Mouse (Mus musculus) C2C12 (cell line): ENCODE measurements at regions not wholly inside any gene's neighbourhood (a gene's known extent, or its start where the extent isn't known, plus 50 kb on each side); places are given as distances from the start of the nearest gene placed in this dataset.

Source experiments
- H3K27me3 ChIP-seq: one replicate; pipeline ENCODE4 v1.6.1; 2011; ENCODE audit not compliant: control insufficient read depth, insufficient read depth, insufficient read length
- H3K36me3 ChIP-seq: one replicate; pipeline ENCODE4 v1.6.1; 2011; ENCODE audit not compliant: control insufficient read depth, insufficient read depth
- H3K4me3 ChIP-seq: one replicate; pipeline ENCODE4 v1.5.1; 2011; ENCODE audit warnings: mild to moderate bottlenecking, control low read depth; ENCODE audit not compliant: poor library complexity, insufficient read depth, severe bottlenecking
- H3K79me2 ChIP-seq: one replicate; pipeline ENCODE4 v1.6.1; 2011; ENCODE audit not compliant: control insufficient read depth, insufficient read depth
- H3K79me3 ChIP-seq: one replicate; pipeline ENCODE4 v1.6.1; 2011; ENCODE audit warnings: low read depth, control low read depth
- H3ac ChIP-seq: one replicate; pipeline ENCODE3; 2011; ENCODE audit warnings: low read depth; ENCODE audit not compliant: control insufficient read depth, insufficient read length
- CEBPB ChIP-seq: IDR thresholded peaks from one replicate; pipeline ENCODE4 v1.6.1; 2011; ENCODE audit warnings: low read depth, mild to moderate bottlenecking, control low read depth, moderate library complexity
- CTCF ChIP-seq: IDR thresholded peaks from one replicate; pipeline ENCODE4 v1.5.1; 2011; ENCODE audit not compliant: control insufficient read depth, insufficient read depth, insufficient read length
- FOSL1 ChIP-seq: IDR thresholded peaks from one replicate; pipeline ENCODE4 v1.8.0; 2011; ENCODE audit warnings: mild to moderate bottlenecking, low read length; ENCODE audit not compliant: poor library complexity, insufficient read depth, severe bottlenecking
- MAX ChIP-seq: IDR thresholded peaks from one replicate; pipeline ENCODE4 v1.6.1; 2011; ENCODE audit warnings: mild to moderate bottlenecking, control low read depth
- MYOD1 ChIP-seq: IDR thresholded peaks from one replicate; pipeline ENCODE4 v1.6.1; 2011; ENCODE audit warnings: low read depth; ENCODE audit not compliant: control insufficient read depth, insufficient read length
- MYOG ChIP-seq: IDR thresholded peaks from one replicate; pipeline ENCODE4 v1.6.1; 2011; ENCODE audit not compliant: control insufficient read depth, insufficient read length; ENCODE audit errors: extremely low read depth
- USF1 ChIP-seq: IDR thresholded peaks from one replicate; pipeline ENCODE4 v1.6.1; 2011; ENCODE audit warnings: low read depth, mild to moderate bottlenecking, control low read depth, moderate library complexity

DNA sequence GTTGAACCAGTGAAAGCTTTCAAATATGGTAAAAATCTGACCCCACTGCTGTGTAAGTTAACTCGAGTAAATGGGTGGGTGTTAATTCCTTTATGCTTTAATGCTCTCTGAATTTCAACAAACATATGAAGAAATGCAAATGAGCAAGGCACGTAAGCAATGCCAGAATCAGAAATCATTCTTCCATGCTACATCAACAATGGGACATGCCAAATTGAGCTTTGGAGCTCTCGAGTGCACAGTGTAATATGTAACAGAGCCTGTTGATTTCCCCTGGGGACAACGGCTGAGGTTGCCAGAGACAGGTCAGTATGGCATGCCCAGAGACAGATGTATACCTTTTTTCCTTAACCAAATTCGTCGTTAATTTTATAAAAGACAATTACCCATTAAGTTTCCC lies 162.4 kb upstream of the Supt20 start:
- H3K79me3 ChIP-seq = no peaks in the 10 kb centered on the region
- H3K4me3 ChIP-seq = no peak overlapping the region
- no peaks in the 10 kb centered on the region for H3K27me3 ChIP-seq
- no peaks in the 10 kb centered on the region for H3K36me3 ChIP-seq
- H3K79me2 ChIP-seq = no peaks in the 10 kb centered on the region
- no peak for TF ChIP-seq MAX
- no peak for TF ChIP-seq USF1
- TF ChIP-seq MYOD1 = no peak
- no peak for TF ChIP-seq CTCF
- no peak for TF ChIP-seq FOSL1
- no peak for TF ChIP-seq CEBPB
- TF ChIP-seq MYOG = no peak
- H3ac ChIP-seq = no peak overlapping the region

DNA sequence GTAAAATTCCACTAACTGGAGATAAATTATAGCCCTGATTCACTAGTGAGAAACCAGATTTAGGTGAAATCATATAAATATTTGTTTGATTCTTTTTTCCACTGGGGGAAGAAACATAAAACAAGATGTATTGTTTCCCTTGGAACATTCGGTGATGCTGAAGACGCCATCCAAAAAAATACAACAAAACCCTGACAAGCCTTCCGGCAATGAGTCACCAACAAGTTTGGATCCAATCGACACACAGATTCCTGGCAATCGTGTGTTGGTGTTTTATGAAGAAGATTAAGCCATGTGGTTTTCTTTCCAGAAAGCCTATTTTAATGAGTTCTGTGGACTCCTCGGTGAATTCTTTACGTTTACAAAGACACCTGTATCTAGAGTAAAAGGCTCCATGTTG lies 157.2 kb upstream of the Supt20 start:
- TF ChIP-seq CTCF (no peak), MYOG (no peak), CEBPB (no peak), MAX (no peak), USF1 (no peak), MYOD1 (no peak), FOSL1 (no peak)
- Histone ChIP-seq H3ac (no peak overlapping the region), H3K4me3 (no peak overlapping the region)

DNA sequence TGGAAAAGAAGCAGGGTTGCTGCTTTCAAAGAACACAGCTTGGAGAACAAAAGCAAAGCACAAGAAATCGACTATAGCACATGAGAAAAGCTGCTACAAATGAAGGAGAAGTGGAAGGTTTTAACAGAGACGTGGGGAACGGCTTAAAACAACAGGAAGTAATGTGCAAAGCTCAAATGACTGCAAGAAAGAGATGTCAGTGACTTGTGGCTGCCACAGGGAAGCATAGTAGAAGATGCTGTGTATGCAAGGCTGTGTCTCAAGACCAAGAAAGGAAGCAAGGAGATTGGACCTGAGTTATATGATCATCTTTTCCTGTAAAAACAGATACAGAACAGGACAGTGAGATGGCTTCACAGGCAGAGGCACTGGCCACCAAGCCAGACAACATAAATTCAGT lies 154.6 kb upstream of the Supt20 start:
- no peak for TF ChIP-seq CTCF
- no peak for TF ChIP-seq MYOG
- no peak for TF ChIP-seq FOSL1
- no peak for TF ChIP-seq CEBPB
- no peak for TF ChIP-seq USF1
- no peak for TF ChIP-seq MAX
- TF ChIP-seq MYOD1 = no peak
- H3K27me3 ChIP-seq = no peaks in the 10 kb centered on the region
- no peaks in the 10 kb centered on the region for H3K79me3 ChIP-seq
- no peak overlapping the region for H3K4me3 ChIP-seq
- H3K36me3 ChIP-seq = no peaks in the 10 kb centered on the region
- no peaks in the 10 kb centered on the region for H3K79me2 ChIP-seq
- no peak overlapping the region for H3ac ChIP-seq

More for the DNA sequence above, 157.2 kb upstream of the Supt20 start:
- Histone ChIP-seq H3K79me2 (no peaks in the 10 kb centered on the region), H3K79me3 (no peaks in the 10 kb centered on the region), H3K36me3 (no peaks in the 10 kb centered on the region), H3K27me3 (no peaks in the 10 kb centered on the region)

DNA sequence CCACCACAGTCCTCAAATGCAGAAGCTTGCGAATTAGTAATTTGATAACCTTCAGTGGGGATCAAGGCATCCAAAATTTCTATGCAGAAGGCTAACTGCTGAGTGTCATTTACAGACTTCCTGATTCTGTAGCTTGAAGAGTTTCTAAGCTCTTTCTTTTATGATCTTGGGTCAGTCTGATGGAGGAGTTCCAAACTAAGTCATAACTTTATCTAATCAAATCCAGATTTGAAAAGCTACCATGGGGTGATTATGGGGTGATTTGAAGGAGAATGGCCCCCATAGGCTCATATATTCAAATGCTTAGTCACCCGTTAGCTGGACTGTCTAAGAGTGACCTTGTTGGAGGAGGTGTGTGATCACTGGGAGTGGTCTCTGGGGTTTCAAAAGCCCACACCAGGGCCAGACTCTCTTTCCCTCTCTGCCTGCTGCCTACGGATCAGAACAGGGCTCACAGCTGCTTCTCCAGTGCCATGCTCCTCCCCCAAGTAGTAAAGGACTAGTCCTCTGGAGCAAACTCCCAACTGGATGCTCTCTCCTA lies 152.0 kb upstream of the Supt20 start:
- Histone ChIP-seq H3K79me3 (no peaks in the 10 kb centered on the region), H3K4me3 (no peak overlapping the region), H3K27me3 (no peaks in the 10 kb centered on the region), H3ac (no peak overlapping the region), H3K79me2 (no peaks in the 10 kb centered on the region), H3K36me3 (no peaks in the 10 kb centered on the region)
- TF ChIP-seq USF1 (no peak), MYOD1 (peak; percentile 9)

DNA sequence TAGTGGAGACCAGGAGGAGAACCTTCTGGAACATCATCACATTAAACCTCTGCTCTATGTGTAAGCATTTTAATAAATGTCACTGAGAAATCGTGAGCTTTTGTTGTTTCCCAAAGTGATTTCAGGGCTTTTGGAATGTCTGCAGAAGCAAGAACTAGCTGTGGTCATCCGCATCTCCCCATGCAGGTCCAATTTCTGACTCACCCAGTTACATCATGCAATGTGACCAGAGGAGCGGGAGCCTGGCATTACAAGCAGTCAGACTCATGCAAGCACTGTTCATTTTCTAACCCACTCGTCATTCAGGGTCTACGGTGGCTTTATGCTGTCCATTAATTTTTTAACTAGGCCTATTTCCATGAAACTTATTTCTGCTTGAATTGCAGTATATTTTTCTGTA lies 151.2 kb upstream of the Supt20 start:
- H3K36me3 ChIP-seq = no peaks in the 10 kb centered on the region
- no peak overlapping the region for H3K4me3 ChIP-seq
- no peaks in the 10 kb centered on the region for H3K79me3 ChIP-seq
- H3K27me3 ChIP-seq = no peaks in the 10 kb centered on the region
- no peaks in the 10 kb centered on the region for H3K79me2 ChIP-seq
- no peak overlapping the region for H3ac ChIP-seq
- no peak for TF ChIP-seq MYOG
- TF ChIP-seq USF1 = peak; percentile 25
- peak; percentile 23 for TF ChIP-seq FOSL1
- TF ChIP-seq MYOD1 = no peak
- no peak for TF ChIP-seq CTCF
- peak; percentile 62 for TF ChIP-seq CEBPB
- TF ChIP-seq MAX = peak; percentile 44

DNA sequence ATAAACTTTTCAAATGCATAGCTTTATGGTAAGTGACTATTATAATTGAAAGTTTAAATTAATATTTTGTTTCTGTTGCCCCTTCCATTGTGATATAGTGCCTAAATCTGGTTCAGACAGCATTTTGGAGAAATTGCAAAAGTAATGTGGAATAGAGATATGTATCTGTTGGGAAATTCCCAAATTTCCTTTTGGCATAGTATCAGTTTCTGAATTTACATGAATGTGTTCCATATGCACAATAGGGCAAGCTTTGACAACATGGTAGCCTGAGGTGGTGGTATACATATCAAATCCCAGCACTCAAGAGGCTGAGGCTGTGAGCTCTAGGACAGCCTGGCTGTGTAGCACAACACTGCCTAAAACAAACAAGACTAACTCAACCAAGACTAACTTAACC lies 147.2 kb upstream of the Supt20 start:
- Histone ChIP-seq H3ac (no peak overlapping the region), H3K79me3 (no peaks in the 10 kb centered on the region), H3K36me3 (no peaks in the 10 kb centered on the region), H3K79me2 (no peaks in the 10 kb centered on the region), H3K4me3 (no peak overlapping the region), H3K27me3 (no peaks in the 10 kb centered on the region)
- TF ChIP-seq CTCF = no peak
- TF ChIP-seq FOSL1 = no peak
- TF ChIP-seq MAX = no peak
- no peak for TF ChIP-seq USF1
- no peak for TF ChIP-seq MYOG
- no peak for TF ChIP-seq MYOD1
- no peak for TF ChIP-seq CEBPB
